Mouse (Mus musculus) heart, postnatal 0 days (tissue): ENCODE measurements around the gene Olfr1116. TPM values are rescaled to one million over a fixed set of nuclear protein-coding genes. Genes with fewer than 3 reads are reported as not detected.
"Not testable (repeated sequence)": the region's sequence is repeated elsewhere in the genome, so short reads cannot be mapped to it uniquely, and the experiment has no call there.

ENCODE experiments used
- ATAC-seq: fragments of 200-750 bp; cut with Nextera tagmentation; 2 replicates; pipeline ENCODE4 v1.8.0; 2017; ENCODE audit warnings: low read depth, moderate number of reproducible peaks, moderate library complexity; ENCODE audit not compliant: insufficient read depth
- DNase-seq: peaks from one replicate; pipeline ENCODE4 v3.0.0-alpha.2; 2016; ENCODE audit warnings: low spot score
- H3K27ac ChIP-seq: fragments of 300-500 bp; sonication (generic); 2 replicates; pipeline ENCODE4 v1.5.1; 2014; ENCODE audit warnings: low read depth, mild to moderate bottlenecking
- H3K27me3 ChIP-seq: fragments of 300-500 bp; sonication (generic); 2 replicates; pipeline ENCODE4 v1.6.1; 2014; ENCODE audit warnings: low read length, mixed read lengths; ENCODE audit not compliant: control insufficient read depth, insufficient read depth
- H3K36me3 ChIP-seq: fragments of 300-500 bp; sonication (generic); replicated peaks from 2 replicates; pipeline ENCODE4 v1.6.1; 2014; ENCODE audit warnings: low read length, mixed read lengths; ENCODE audit not compliant: control insufficient read depth, insufficient read depth
- H3K4me1 ChIP-seq: fragments of 300-500 bp; sonication (generic); 2 replicates; pipeline ENCODE4 v1.6.1; 2014; ENCODE audit warnings: antibody characterized with exemption; ENCODE audit not compliant: control insufficient read depth, insufficient read depth
- H3K4me2 ChIP-seq: fragments of 300-500 bp; sonication (generic); 2 replicates; pipeline ENCODE4 v1.6.1; 2014; ENCODE audit warnings: low read depth, mild to moderate bottlenecking, low read length, moderate library complexity
- H3K4me3 ChIP-seq: fragments of 300-500 bp; sonication (generic); 2 replicates; pipeline ENCODE4 v1.5.1; 2014; ENCODE audit warnings: low read depth, low read length
- H3K9ac ChIP-seq: fragments of 300-500 bp; sonication (generic); replicated peaks from 2 replicates; pipeline ENCODE4 v1.6.1; 2014; ENCODE audit warnings: low read depth, low read length, mixed read lengths
- H3K9me3 ChIP-seq: fragments of 300-500 bp; sonication (generic); replicated peaks from 2 replicates; pipeline ENCODE4 v1.6.1; 2016; ENCODE audit warnings: low read length; ENCODE audit not compliant: control insufficient read depth
- CTCF ChIP-seq: IDR thresholded peaks from 2 replicates; pipeline ENCODE4 v1.5.1; 2016; ENCODE audit warnings: antibody characterized with exemption, control low read depth, low read depth
- EP300 ChIP-seq: IDR thresholded peaks from 2 replicates; pipeline ENCODE4 v1.6.1; 2016; ENCODE audit warnings: antibody characterized with exemption, low read depth
- WGBS: fragments of 180-500 bp; shearing (Covaris S2); extraction: QIAGEN DNeasy Blood & Tissue Kit; methylation state at CpG from one replicate; pipeline ENCODE4 v1.1.7; 2014; 5-methylcytosine and 5-hydroxymethylcytosine counted together
- microRNA-seq: library from miRNA; unstranded; fragments of <30 nt; microRNA quantifications from one replicate; pipeline ENCODE4, GENCODE M21; 2016
- polyA plus RNA-seq: library from polyadenylated mRNA; unstranded; fragments of >200 nt; fragmentation: Nextera tagmentation; extraction: Ambion mirVana; gene quantifications from 2 replicates; pipeline ENCODE4 v1.2.1, GENCODE M21; 2015
- total RNA-seq: library from RNA; depleted of rRNA; stranded (reverse); fragments of >200 nt; gene quantifications from 2 replicates; pipeline ENCODE4 v1.2.3, GENCODE M21; 2014; ENCODE audit warnings: low replicate concordance; rRNA removed

Gene Olfr1116
- not detected in 2 replicates for total RNA-seq
- not detected in 2 replicates for polyA plus RNA-seq

DNA sequence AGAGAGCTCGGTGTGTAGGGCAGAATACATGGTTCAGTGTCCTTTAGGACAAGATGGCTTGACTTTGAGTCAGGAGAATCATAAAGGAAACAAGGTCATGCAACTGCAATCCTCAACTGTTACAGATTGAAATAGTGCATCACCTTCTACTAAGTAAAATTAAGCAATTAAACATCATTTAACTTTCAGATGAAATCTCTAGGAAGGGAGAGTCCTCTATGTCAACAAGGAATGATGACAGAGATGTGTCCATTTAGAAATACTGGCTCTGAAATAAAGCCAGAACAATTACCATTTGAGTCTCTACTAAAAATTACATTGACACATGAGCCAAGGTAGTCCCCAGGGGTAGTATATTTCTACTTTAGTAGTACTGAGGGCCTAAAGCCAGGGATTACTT, at the start of gene Olfr1116:
TSS of gene Olfr1116 (plus strand) at position 301 of the 400 bp plus-strand sequence.
- TF ChIP-seq EP300 (no peak), CTCF (no peak)
- DNase-seq (no peak), ATAC-seq (no peak)
- WGBS = 67% methylated on average over 1 of the region's 1 CpGs
- H3K4me3 ChIP-seq = no peak within 1 kb of the TSS
- H3K9me3 ChIP-seq = no peaks in the 10 kb centered on the region
- no peaks in the 10 kb centered on the region for H3K27me3 ChIP-seq
- no peaks in the 10 kb centered on the region for H3K36me3 ChIP-seq
- H3K27ac ChIP-seq = no peak within 1 kb of the TSS
- no peak within 1 kb of the TSS for H3K4me2 ChIP-seq
- no peaks in the 10 kb centered on the region for H3K4me1 ChIP-seq
- no peak within 1 kb of the TSS for H3K9ac ChIP-seq

DNA sequence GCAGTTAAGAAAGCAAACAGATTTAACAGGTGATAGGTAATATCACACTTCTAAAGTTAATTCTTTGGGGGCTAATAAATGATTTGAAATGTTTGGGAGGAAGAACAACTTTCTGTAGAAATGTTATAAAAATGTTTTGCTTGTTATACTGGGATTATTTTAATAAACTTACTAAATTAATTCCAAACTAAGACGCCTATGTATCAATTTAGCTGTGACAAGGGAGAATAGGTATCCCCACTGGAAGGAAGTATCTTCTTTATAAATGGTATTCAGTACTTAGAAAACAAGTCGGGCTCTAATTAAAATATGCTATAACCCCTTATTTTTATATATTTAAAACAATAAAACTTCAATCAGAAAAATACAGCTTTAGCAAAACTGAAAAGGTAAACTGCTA, 19.6 kb upstream of the Olfr1116 start, which contains the start of gene Olfr1115:
TSS of gene Olfr1115 (plus strand) at position 301 of the 400 bp plus-strand sequence.
- H3K4me3 ChIP-seq = no peak within 1 kb of the TSS
- no peak within 1 kb of the TSS for H3K4me2 ChIP-seq
- H3K9ac ChIP-seq = no peak within 1 kb of the TSS
- 68% methylated on average over 2 of the region's 2 CpGs for WGBS
- H3K27ac ChIP-seq = no peak within 1 kb of the TSS
- no peaks in the 10 kb centered on the region for H3K36me3 ChIP-seq
- no peaks in the 10 kb centered on the region for H3K9me3 ChIP-seq
- DNase-seq (no peak), ATAC-seq (no peak)
- no peaks in the 10 kb centered on the region for H3K4me1 ChIP-seq
- H3K27me3 ChIP-seq = no peaks in the 10 kb centered on the region
- no peak for TF ChIP-seq CTCF
- TF ChIP-seq EP300 = no peak

DNA sequence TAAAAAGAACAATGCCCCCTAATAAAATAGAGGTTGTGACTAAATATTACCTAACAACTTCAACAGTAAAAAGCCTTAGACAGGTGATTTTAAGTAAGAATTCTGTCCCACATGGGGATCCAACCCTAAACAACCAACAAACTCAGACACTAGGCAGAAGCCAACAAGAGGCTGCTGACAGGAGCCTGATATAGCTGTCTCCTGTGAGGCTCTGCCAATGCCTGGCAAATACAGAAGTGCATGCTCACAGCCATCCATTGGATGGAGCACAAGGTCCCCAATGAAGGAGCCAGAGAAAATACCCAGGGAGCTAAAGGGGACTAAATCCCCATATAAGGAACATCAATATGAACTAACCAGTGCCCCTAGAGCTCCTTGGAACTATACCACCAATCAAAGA, 26.6 kb downstream of the Olfr1116 start:
- H3K36me3 ChIP-seq, H3K4me1 ChIP-seq, DNase-seq, H3K4me2 ChIP-seq, H3K27me3 ChIP-seq, H3K4me3 ChIP-seq, H3K9ac ChIP-seq, H3K9me3 ChIP-seq, H3K27ac ChIP-seq: not testable (repeated sequence)
- peak; percentile 36; the same call in 1 of the 2 replicates for ATAC-seq

DNA sequence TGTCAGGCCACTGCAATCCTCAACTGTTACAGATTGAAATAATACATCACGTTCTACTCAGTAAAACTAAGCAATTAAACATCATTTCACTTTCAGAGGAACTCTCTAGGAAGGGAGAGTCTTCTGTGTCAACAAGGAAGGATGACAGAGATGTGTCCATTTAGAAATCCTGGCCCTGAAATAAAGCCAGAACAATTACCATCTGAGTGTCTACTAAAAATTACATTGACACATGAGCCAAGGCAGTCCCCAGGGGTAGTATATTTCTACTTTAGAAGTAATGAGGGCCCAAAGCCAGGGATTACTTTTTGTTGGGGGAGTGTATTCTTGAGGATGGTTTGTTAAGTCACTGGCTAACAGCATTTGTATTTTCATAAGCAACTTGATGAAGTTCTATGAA, 39.9 kb downstream of the Olfr1116 start, which contains the start of gene Olfr1118:
TSS of gene Olfr1118 (plus strand) at position 301 of the 400 bp plus-strand sequence.
- Histone ChIP-seq H3K27me3 (no peaks in the 10 kb centered on the region), H3K9me3 (no peaks in the 10 kb centered on the region), H3K4me2 (no peak within 1 kb of the TSS), H3K27ac (no peak within 1 kb of the TSS), H3K9ac (no peak within 1 kb of the TSS), H3K4me1 (no peaks in the 10 kb centered on the region), H3K36me3 (no peaks in the 10 kb centered on the region), H3K4me3 (no peak within 1 kb of the TSS)
- DNase-seq (no peak), ATAC-seq (no peak)
- WGBS = 50% methylated on average over 1 of the region's 1 CpGs
- TF ChIP-seq CTCF = no peak
- no peak for TF ChIP-seq EP300

Small RNA genes lying within 50 kb of the gene (microRNA-seq; reads per million reads assigned to microRNA genes)
- gene Gm27438 = not detected

Other genes with a start within 250 kb of the Olfr1116 start
- not detected in 2 replicates for gene Olfr1104, start 240.5 kb upstream of the Olfr1116 start, total RNA-seq
- not detected in 2 replicates for gene Olfr1104, start 240.5 kb upstream of the Olfr1116 start, polyA plus RNA-seq
- not detected in 2 replicates for gene Olfr1105, start 231.0 kb upstream of the Olfr1116 start, total RNA-seq
- gene Olfr1105, start 231.0 kb upstream of the Olfr1116 start, polyA plus RNA-seq = not detected in 2 replicates
- gene Olfr1106, start 215.3 kb upstream of the Olfr1116 start, total RNA-seq = not detected in 2 replicates
- not detected in 2 replicates for gene Olfr1106, start 215.3 kb upstream of the Olfr1116 start, polyA plus RNA-seq
- not detected in 2 replicates for gene Olfr1107, start 191.7 kb upstream of the Olfr1116 start, total RNA-seq
- gene Olfr1107, start 191.7 kb upstream of the Olfr1116 start, polyA plus RNA-seq = not detected in 2 replicates
- gene Olfr1109, start 171.5 kb upstream of the Olfr1116 start, total RNA-seq = not detected in 2 replicates
- not detected in 2 replicates for gene Olfr1109, start 171.5 kb upstream of the Olfr1116 start, polyA plus RNA-seq
- gene Olfr259, start 153.0 kb upstream of the Olfr1116 start, total RNA-seq = not detected in 2 replicates
- gene Olfr259, start 153.0 kb upstream of the Olfr1116 start, polyA plus RNA-seq = not detected in 2 replicates
- gene Olfr1110, start 127.2 kb upstream of the Olfr1116 start, total RNA-seq = not detected in 2 replicates
- gene Olfr1110, start 127.2 kb upstream of the Olfr1116 start, polyA plus RNA-seq = not detected in 2 replicates
- not detected in 2 replicates for gene Olfr1111, start 114.9 kb upstream of the Olfr1116 start, total RNA-seq
- gene Olfr1111, start 114.9 kb upstream of the Olfr1116 start, polyA plus RNA-seq = not detected in 2 replicates
- not detected in 2 replicates for gene Olfr1112, start 79.7 kb upstream of the Olfr1116 start, total RNA-seq
- not detected in 2 replicates for gene Olfr1112, start 79.7 kb upstream of the Olfr1116 start, polyA plus RNA-seq
- gene Olfr1113, start 58.6 kb upstream of the Olfr1116 start, total RNA-seq = not detected in 2 replicates
- gene Olfr1113, start 58.6 kb upstream of the Olfr1116 start, polyA plus RNA-seq = not detected in 2 replicates
- gene Olfr1115, start 19.5 kb upstream of the Olfr1116 start, total RNA-seq = not detected in 2 replicates
- gene Olfr1115, start 19.5 kb upstream of the Olfr1116 start, polyA plus RNA-seq = not detected in 2 replicates
- gene Olfr1118, start 40.0 kb downstream of the Olfr1116 start, total RNA-seq = not detected in 2 replicates
- not detected in 2 replicates for gene Olfr1118, start 40.0 kb downstream of the Olfr1116 start, polyA plus RNA-seq
- not detected in 2 replicates for gene Olfr1120, start 87.3 kb downstream of the Olfr1116 start, total RNA-seq
- gene Olfr1120, start 87.3 kb downstream of the Olfr1116 start, polyA plus RNA-seq = not detected in 2 replicates
- gene Olfr1121, start 102.4 kb downstream of the Olfr1116 start, total RNA-seq = not detected in 2 replicates
- not detected in 2 replicates for gene Olfr1121, start 102.4 kb downstream of the Olfr1116 start, polyA plus RNA-seq
- not detected in 2 replicates for gene Olfr1122, start 118.3 kb downstream of the Olfr1116 start, total RNA-seq
- not detected in 2 replicates for gene Olfr1122, start 118.3 kb downstream of the Olfr1116 start, polyA plus RNA-seq
- not detected in 2 replicates for gene Olfr1123, start 149.1 kb downstream of the Olfr1116 start, total RNA-seq
- gene Olfr1123, start 149.1 kb downstream of the Olfr1116 start, polyA plus RNA-seq = not detected in 2 replicates
- not detected in 2 replicates for gene Olfr1124, start 162.7 kb downstream of the Olfr1116 start, total RNA-seq
- gene Olfr1124, start 162.7 kb downstream of the Olfr1116 start, polyA plus RNA-seq = 0.04 TPM in 2 replicates
- gene Olfr1126, start 186.4 kb downstream of the Olfr1116 start, total RNA-seq = not detected in 2 replicates
- gene Olfr1126, start 186.4 kb downstream of the Olfr1116 start, polyA plus RNA-seq = not detected in 2 replicates
- gene Pramel7, start 229.6 kb downstream of the Olfr1116 start, total RNA-seq = not detected in 2 replicates
- not detected in 2 replicates for gene Pramel7, start 229.6 kb downstream of the Olfr1116 start, polyA plus RNA-seq
- not detected in 2 replicates for gene Pramel6, start 239.0 kb downstream of the Olfr1116 start, total RNA-seq
- gene Pramel6, start 239.0 kb downstream of the Olfr1116 start, polyA plus RNA-seq = not detected in 2 replicates